Mouse (Mus musculus) adrenal gland, postnatal 4 days (tissue): ENCODE results near the gene Clec2d. TPM values are rescaled to one million over a fixed set of nuclear protein-coding genes. Genes with fewer than 3 reads are reported as not detected.
"Not testable (repeated sequence)": the region's sequence is repeated elsewhere in the genome, so short reads cannot be mapped to it uniquely, and the experiment has no call there.

Source experiments
- DNase-seq, 2 experiments: peaks; one replicate each; pipeline ENCODE4 v3.0.0; 2021 to 2022; ENCODE audit warnings: low spot score in 2 of 2, mixed read lengths in 2 of 2
- long read RNA-seq, 2 experiments: library from polyadenylated mRNA; stranded (forward); transcript quantifications; one replicate each; pipeline ENCODE4 v2.0.0; 2021
- total RNA-seq, 2 experiments: library from RNA; stranded (reverse); gene quantifications; 2 replicates each; pipeline ENCODE4 v1.2.3; 2021

The Clec2d gene
- 10 to 100 TPM; 34.7 to 49.1 TPM for total RNA-seq
- long read RNA-seq, experiment 1: 0 reads
- long read RNA-seq, experiment 2, partial matches to known transcripts: 0 of 1 reads
- long read RNA-seq, experiment 2, other reads (novel, unspliced or antisense): 0 of 1 reads

- DNase-seq: peak; percentile 18 to 36
Observed at GRCm38 (mm10) chr6:129180403-129181169, at the start of gene Clec2d. Gene Clec2d, plus strand, starts transcription at chr6:129180615.

DNA sequence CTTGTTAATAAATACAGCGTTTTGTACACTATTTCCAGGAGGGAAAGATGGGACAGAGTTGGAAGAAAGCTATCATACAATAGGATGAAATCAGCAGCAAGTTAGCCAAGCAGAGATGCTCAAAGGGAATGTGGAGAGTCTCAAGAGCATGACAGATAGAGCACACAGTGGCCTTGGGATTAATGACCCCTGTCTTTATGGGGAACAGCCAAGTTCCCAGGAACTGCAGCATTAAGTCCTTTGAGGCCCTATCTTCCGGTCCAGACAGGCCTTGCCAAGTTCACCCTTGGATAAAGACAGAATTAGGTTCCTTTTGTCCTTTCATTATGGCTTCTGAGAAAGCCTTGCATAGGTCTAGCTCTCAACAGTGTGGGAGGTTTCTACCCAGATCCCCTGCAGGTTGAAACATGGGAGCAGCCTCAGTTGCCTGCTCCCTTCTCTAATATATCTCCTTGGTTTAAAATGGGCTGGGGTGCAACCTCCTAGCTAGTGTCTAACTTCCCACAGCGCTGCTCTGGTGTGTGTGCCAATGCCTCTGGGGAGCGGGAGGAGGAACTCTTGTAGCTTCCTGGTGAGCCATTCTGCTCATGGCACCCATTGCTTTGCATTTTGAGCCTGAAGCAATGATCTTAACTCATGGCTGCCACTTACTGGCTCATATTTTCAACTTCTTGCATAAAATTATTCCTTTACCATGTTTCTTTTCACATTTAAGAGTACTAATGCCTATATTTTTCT lies 47.6 kb upstream of the Clec2d start:
- DNase-seq: no peak

- no peak for DNase-seq
Observed at GRCm38 (mm10) chr6:129146812-129147211, 33.6 kb upstream of the Clec2d start.

DNA sequence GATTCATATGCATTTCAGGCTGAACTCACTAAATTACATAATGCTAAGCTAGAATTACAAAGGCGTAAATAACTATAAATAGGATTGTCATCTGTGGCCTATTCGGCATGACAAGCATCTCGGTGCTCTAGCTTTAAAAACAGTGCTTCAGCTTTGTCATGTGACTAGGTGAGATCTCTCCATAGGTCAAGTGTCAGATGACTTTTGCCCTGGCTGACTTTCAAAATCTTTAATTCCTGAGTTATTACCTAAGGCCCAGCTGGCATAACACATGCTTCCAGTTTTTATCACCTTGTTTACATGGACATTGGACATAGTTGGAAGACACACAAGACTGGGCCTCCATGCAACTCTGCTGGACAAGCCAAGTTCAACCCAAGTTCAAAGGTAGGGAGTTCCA lies 20.3 kb upstream of the Clec2d start:
- DNase-seq: no peak

DNA sequence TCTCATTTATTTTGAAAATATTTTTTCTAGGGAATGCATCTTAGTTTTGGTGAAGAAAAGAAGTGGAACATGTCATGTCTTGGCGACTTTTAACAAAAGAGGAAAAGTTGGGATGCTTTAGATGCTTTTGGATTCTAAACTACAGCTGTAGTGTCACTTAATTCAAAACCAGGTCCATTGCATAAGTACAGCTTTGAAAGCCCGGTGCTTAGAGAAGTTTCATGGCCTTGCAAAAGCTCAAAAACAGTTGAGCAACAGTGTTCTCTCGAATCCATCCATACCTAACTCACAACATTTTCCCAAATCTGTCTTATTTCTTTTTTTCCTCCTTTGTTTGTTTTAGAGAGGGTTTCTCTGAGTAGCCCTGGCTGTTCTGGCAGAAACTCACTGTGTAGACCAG lies 19.3 kb upstream of the Clec2d start:
- DNase-seq: no peak

GRCm38 (mm10) chr6:129161951-129162350 lies 18.5 kb upstream of the Clec2d start:
- no peak for DNase-seq

DNA sequence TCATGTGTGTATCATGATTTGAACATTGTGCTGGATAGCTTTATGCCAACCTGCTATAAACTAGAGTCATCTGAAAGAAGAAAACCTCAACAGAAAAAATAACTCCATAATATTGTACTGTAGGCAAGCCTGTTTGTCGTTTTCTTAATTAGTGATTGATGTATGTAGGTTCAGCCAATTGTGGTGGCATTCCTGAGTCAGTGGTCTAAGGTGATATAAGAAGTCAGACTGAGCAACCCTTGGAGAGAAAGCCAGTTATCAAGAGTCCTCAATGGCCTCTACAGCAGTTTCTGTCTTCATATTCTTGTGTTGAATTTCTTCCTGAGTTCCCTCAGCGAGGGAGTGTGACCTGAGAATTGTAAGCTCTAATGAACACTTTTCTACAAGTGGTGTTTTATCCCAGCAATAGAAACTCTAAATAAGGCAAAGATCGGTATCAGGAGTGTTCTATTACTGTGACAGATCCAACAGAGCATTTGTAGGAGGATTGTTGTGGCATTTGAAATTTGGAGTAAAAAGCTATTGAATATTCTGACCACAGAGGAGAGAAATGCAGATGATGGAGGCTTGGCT lies 17.7 kb upstream of the Clec2d start:
- DNase-seq: no peak

DNA sequence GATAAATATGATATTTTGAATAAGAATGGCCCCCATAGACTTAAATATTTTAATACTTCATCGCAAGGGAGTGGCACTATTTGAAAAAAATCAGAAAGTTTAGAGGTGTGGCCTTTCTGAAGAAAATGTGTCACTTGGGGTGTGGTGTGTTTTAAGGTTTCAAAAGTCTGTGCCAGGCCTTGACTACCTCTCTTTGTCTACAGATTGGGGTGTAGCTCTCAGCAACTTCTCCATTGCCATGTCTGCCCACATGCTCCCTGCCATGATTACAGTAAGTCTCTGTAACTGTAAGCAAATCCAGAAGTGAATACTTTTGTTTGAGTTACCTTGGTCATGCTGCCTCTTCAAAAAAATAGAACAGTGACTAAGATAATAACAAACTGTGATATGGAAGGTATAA lies 16.8 kb upstream of the Clec2d start:
- DNase-seq: no peak

DNA sequence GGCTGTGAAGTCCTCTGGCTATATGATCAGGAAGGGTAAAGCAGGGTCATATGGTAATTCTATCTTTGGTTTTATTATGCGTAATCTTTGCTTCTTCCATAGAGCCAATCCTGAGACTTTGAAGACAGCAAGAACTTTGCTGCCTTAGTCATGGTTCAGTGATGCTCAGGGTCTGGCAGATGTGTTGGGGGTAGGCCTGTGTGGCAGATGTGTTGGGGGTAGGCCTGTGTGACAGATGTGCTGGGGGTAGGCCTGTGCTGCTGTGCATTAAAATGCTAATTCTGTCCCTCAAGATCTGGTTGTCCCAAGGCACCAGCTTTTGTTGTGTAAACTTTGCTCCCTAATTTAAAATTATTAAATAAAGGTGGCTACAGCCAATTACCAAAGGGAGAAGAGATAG lies 9.5 kb upstream of the Clec2d start:
- no peak for DNase-seq

DNA sequence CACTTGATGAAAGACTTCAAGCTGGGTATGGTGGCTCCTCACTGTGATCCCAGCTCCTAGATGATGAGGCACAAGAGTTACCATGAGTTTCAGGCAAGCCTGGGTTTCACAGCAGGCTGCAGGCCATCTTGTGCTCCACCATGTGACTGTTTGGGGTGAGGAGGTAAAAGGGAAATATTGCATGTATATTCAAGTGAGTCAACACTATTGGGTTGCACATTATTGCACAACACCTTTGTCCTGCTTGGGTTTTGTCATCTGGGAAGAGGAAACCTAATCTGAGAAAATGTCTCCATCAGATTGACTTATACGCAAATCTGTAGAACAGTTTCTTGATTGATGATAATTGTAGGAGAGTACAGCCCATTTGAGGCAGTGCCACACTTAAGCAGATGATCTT lies 8.7 kb upstream of the Clec2d start:
- DNase-seq: no peak

DNA sequence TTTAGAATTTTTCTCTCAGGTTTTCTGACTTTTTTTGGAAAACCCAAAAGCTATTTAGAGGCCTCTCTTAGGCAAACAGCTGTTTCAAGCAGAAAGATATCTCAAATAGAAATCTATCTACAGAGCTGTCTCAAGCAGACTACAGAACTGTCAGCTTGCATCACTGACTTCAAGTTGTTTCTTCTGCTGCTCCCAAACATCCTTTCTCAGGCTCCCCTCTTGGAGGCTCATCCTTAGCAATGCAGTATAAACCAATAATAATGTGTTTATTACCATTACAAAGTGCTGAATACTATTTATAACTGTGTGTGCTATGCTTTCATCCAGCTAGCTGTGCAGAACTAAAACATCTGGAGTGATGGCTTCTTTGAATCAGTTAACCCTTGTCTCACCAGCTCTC lies 5.6 kb upstream of the Clec2d start:
- no peak for DNase-seq

DNA sequence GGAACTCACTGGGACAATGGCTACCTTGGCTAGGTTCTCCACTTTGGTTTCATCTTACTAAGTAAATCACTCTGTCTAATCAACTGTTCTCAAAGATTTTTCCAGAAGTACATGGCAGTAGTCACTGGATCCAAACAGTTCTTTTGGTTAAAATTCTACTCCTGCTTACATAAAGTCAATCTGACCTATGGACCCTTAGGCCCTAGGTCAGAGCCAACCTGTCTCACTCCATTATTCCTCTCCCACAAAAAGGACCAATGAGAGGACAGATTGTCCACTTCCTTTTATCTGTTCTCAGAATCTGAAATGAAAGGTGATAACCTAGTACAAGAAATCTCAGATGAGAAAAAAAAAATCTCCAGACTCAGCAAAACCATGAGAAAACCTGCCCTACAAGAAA lies 4.8 kb upstream of the Clec2d start:
- DNase-seq: no peak

DNA sequence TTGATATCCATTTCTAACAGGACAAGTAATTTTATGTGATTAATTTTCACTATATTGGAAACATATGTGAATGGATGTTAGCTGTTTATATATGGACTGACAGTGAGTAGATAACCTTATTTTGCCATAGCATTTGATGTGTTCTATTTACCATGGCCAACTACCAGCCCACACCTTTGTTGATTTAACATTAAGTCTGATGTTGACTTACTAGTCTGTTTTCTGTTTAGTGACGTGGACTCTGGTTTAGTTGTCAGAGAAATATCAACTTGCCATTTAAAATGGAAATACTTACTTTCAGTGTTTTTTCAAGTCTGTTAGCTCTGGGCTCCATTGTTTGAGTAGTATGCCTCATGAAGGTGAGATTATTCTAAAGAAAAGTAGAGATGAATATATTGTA lies 3.8 kb upstream of the Clec2d start:
- DNase-seq: no peak

- DNase-seq: no peak
Observed at GRCm38 (mm10) chr6:129179281-129179680, 1.1 kb upstream of the Clec2d start.

DNA sequence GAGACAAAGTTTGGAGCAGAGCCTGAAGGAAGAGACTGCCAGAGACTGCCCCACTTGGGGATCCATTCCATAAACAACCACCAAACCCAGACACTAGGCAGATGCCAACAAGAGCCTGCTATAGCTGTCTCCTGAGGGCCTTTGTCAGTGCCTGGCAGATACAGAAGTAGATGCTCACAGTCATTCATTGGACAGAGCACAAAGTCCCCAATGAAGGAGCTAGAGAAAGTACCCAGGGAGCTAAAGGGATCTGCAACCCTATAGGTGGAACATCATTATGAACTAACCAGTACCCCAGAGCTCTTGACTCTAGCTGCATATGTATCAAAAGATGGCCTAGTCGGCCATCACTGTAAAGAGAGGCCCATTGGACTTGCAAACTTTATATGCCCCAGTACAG lies 584 bp upstream of the Clec2d start:
- not testable (repeated sequence) for DNase-seq

GRCm38 (mm10) chr6:129181249-129181648 lies 834 bp downstream of the Clec2d start:
- DNase-seq: no peak

DNA sequence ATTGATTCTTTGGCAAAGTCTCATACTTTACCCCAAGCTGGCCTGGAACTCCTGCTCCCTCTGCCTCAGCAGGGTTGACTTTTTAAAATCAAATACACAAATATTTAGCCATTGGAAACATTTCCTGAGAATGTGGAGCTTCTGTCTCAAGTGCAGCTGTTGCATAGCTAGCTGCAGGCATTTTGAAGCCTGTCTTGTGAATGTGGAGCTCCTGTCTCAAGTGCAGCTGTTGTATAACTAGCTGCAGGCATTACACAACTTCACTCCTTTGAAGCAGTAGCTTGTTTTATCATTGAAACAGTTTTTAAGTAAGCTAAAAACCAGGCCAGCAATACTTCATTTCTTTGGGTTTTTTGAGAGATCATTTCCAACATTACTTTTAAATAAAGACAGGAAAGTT lies 1.3 kb downstream of the Clec2d start:
- no peak for DNase-seq

- no peak for DNase-seq
Observed at GRCm38 (mm10) chr6:129182518-129182917, 2.1 kb downstream of the Clec2d start.

DNA sequence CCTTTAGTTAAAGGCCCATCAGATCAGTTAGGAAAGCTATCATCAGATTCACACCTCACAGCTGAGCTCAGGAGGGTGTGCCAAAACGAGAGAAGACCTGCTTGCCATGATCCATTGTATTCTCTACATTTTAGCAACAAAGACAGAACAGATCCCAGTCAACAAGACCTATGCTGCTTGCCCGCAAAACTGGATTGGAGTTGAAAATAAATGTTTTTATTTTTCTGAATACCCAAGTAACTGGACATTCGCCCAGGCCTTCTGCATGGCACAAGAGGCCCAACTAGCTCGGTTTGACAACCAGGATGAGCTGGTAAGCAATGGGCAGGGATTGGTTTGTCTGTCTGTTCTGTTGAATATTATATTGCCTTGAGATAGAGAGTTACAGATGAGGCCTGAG lies 3.6 kb downstream of the Clec2d start:
- not testable (repeated sequence) for DNase-seq

GRCm38 (mm10) chr6:129184788-129185187 lies 4.4 kb downstream of the Clec2d start:
- no peak for DNase-seq

- DNase-seq: no peak
Observed at GRCm38 (mm10) chr6:129186022-129186421, 5.6 kb downstream of the Clec2d start.
